Mouse (Mus musculus) hindbrain, embryonic 11.5 days (tissue): ENCODE measurements around the gene Gm9817. TPM values are rescaled to one million over a fixed set of nuclear protein-coding genes. Genes with fewer than 3 reads are reported as not detected.

ENCODE experiments used
- ATAC-seq: fragments of 200-750 bp; cut with Nextera tagmentation; 2 replicates; pipeline ENCODE4 v1.8.0; 2017; ENCODE audit warnings: mild to moderate bottlenecking, moderate TSS enrichment, moderate library complexity; ENCODE audit not compliant: low FRiP score
- DNase-seq: peaks from one replicate; pipeline ENCODE4 v3.0.0-alpha.2; 2015; ENCODE audit warnings: low spot score
- H3K27ac ChIP-seq: fragments of 300-500 bp; sonication (generic); 2 replicates; pipeline ENCODE4 v1.5.1; 2014; ENCODE audit warnings: mild to moderate bottlenecking, low read depth, low read length
- H3K27me3 ChIP-seq: fragments of 300-500 bp; sonication (generic); 2 replicates; pipeline ENCODE4 v1.6.1; 2014; ENCODE audit warnings: mild to moderate bottlenecking, low read length, moderate library complexity, mixed read lengths; ENCODE audit not compliant: control insufficient read depth, insufficient read depth
- H3K36me3 ChIP-seq: fragments of 300-500 bp; sonication (generic); 2 replicates; pipeline ENCODE4 v1.6.1; 2014; ENCODE audit warnings: mild to moderate bottlenecking, low read length, moderate library complexity, mixed read lengths; ENCODE audit not compliant: control insufficient read depth, insufficient read depth
- H3K4me1 ChIP-seq: fragments of 300-500 bp; sonication (generic); replicated peaks from 2 replicates; pipeline ENCODE4 v1.6.1; 2014; ENCODE audit warnings: low read length, mixed read lengths; ENCODE audit not compliant: control insufficient read depth, insufficient read depth
- H3K4me2 ChIP-seq: fragments of 300-500 bp; sonication (generic); replicated peaks from 2 replicates; pipeline ENCODE4 v1.6.1; 2014; ENCODE audit warnings: mild to moderate bottlenecking, low read depth, low read length
- H3K4me3 ChIP-seq: fragments of 300-500 bp; sonication (generic); 2 replicates; pipeline ENCODE4 v1.5.1; 2014; ENCODE audit warnings: low read depth, low read length
- H3K9ac ChIP-seq: fragments of 300-500 bp; sonication (generic); 2 replicates; pipeline ENCODE4 v1.6.1; 2014; ENCODE audit warnings: low read depth, low read length
- H3K9me3 ChIP-seq: fragments of 300-500 bp; sonication (generic); 2 replicates; pipeline ENCODE4 v1.6.1; 2016; ENCODE audit warnings: low read length; ENCODE audit not compliant: control insufficient read depth
- WGBS: fragments of 180-500 bp; shearing (Covaris S2); extraction: QIAGEN DNeasy Blood & Tissue Kit; methylation state at CpG from one replicate; pipeline ENCODE4 v1.1.7; 2014; 5-methylcytosine and 5-hydroxymethylcytosine counted together
- polyA plus RNA-seq: library from polyadenylated mRNA; unstranded; fragments of >200 nt; fragmentation: Nextera tagmentation; extraction: Ambion mirVana; gene quantifications from 2 replicates; pipeline ENCODE4 v1.2.1, GENCODE M21; 2014

Gm9817 gene
- polyA plus RNA-seq, 1 experiment from 2014 or later = not detected

DNA sequence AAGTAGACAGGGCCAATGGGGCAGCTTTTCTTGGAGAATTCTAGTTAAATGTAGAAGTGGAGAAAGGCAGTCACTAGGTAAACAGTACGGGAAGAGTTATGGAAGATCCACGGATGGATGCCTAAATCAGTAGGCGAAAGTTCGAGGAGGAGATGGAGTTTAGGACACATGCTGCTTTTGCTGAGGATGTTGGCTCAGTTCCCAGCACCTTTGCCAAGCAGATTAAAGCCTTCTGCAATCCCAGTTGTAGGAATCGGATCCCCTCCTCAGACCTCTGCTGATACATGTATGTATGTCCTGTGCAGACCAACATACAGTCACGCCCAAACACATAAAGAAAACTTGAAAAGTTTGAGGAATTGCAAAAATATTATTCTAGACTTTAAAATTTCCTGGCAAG, 8.1 kb upstream of the Gm9817 start:
- Histone ChIP-seq H3K9me3 (no peaks in the 10 kb centered on the region), H3K4me1 (no peaks in the 10 kb centered on the region), H3K27me3 (no peaks in the 10 kb centered on the region), H3K9ac (no peak overlapping the region), H3K4me3 (no peak overlapping the region), H3K36me3 (no peaks in the 10 kb centered on the region), H3K4me2 (no peak overlapping the region), H3K27ac (no peak overlapping the region)
- 92% methylated on average over 6 of the region's 6 CpGs for WGBS
- DNase-seq = no peak
- no peak for ATAC-seq

DNA sequence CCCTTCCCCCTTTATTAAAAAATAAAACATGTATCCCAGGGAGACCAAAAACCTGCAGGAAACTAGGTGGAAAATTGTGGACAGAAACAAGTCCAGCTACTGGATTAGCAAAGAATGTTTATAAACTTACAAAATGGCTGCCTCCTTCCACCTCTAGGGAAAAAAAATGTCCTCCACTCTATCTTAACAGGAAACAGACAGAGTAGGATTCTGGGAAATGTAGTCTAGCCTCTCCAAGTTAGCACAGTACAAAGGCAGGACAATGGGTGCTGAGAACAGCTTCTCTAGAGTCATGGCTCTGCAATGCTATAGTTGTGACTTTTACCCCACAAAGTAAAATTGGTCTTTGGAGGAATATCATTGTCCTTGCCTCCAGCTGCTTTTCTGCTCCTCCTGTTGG, 3.5 kb upstream of the Gm9817 start:
- DNase-seq (no peak), ATAC-seq (no peak)
- H3K4me3 ChIP-seq = no peak overlapping the region
- H3K4me1 ChIP-seq = no peaks in the 10 kb centered on the region
- H3K9ac ChIP-seq = no peak overlapping the region
- H3K27ac ChIP-seq = no peak overlapping the region
- no peaks in the 10 kb centered on the region for H3K9me3 ChIP-seq
- no peak overlapping the region for H3K4me2 ChIP-seq
- H3K36me3 ChIP-seq = no peaks in the 10 kb centered on the region
- H3K27me3 ChIP-seq = no peaks in the 10 kb centered on the region

DNA sequence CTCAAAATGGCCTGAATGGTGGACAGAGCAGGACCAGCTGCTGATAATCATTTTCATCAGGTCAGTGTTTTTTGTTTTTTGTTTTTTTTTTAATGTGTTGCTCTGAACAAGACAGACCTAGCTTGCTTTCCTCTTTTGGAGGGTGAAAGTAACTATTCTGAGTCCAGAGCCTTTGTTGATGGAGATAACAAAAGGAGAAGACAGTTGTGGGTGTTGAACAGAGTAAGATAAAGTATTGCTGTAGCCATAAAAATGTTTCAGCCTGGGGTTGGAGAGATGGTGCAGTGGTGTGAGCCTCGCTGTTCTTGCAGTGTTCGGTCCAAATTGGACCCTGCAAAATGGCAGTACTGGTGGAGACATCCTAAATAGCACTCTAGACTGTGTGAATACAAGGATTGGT, 2.8 kb upstream of the Gm9817 start:
- 91% methylated on average over 2 of the region's 2 CpGs for WGBS
- H3K4me1 ChIP-seq = no peaks in the 10 kb centered on the region
- no peaks in the 10 kb centered on the region for H3K9me3 ChIP-seq
- H3K36me3 ChIP-seq = no peaks in the 10 kb centered on the region
- H3K9ac ChIP-seq = no peak overlapping the region
- H3K4me2 ChIP-seq = no peak overlapping the region
- no peak overlapping the region for H3K4me3 ChIP-seq
- H3K27me3 ChIP-seq = no peaks in the 10 kb centered on the region
- ATAC-seq = no peak
- H3K27ac ChIP-seq = no peak overlapping the region
- no peak for DNase-seq

DNA sequence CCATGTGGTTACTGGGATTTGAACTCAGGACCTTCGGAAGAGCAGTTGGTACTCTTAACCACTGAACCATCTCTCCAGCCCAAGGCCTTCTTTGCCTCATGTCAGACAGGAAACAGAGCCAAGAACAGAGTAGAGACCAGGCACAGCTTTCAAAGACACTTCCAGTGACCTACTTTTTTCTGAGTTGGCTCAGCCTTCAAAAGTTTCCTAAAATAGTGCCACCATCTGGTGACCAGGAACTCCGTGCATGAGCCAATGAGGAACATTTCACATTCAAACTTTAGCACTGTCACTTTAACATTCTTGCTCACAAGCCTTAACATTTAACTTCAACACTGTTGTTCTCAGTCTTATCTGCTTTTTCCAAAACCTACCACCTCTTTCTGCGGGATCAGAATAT, 2.3 kb downstream of the Gm9817 start:
- Histone ChIP-seq H3K36me3 (no peaks in the 10 kb centered on the region), H3K27ac (no peak overlapping the region), H3K4me3 (no peak overlapping the region), H3K9ac (no peak overlapping the region), H3K27me3 (no peaks in the 10 kb centered on the region), H3K4me2 (no peak overlapping the region), H3K4me1 (no peaks in the 10 kb centered on the region), H3K9me3 (no peaks in the 10 kb centered on the region)
- ATAC-seq = no peak
- 93% methylated on average over 3 of the region's 3 CpGs for WGBS
- no peak for DNase-seq

DNA sequence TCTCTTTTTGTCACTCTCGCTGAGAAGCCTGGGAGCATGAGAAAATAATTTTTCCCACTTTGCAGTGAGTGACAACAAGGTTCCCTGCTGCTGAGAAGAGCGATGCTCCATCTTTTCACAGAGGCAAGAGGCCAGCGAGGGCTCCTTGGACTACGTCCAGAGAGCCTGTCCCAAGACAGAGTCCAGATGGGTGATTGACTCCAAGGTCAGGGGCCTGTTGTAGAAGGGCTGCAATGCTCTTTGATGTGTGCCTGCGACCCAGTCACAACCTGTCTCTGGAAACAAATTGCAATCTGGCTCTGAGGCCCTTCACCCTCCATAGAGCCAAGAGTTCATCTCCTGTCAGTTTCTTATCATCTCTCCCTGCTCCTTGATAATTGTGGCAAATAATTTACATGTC, 5.2 kb downstream of the Gm9817 start:
- Histone ChIP-seq H3K27ac (no peak overlapping the region), H3K9ac (no peak overlapping the region), H3K4me3 (no peak overlapping the region), H3K36me3 (no peaks in the 10 kb centered on the region), H3K4me2 (no peak overlapping the region), H3K9me3 (no peaks in the 10 kb centered on the region), H3K4me1 (no peaks in the 10 kb centered on the region), H3K27me3 (no peaks in the 10 kb centered on the region)
- ATAC-seq = no peak
- peak; percentile 22 for DNase-seq
- 18% methylated on average over 5 of the region's 5 CpGs for WGBS

DNA sequence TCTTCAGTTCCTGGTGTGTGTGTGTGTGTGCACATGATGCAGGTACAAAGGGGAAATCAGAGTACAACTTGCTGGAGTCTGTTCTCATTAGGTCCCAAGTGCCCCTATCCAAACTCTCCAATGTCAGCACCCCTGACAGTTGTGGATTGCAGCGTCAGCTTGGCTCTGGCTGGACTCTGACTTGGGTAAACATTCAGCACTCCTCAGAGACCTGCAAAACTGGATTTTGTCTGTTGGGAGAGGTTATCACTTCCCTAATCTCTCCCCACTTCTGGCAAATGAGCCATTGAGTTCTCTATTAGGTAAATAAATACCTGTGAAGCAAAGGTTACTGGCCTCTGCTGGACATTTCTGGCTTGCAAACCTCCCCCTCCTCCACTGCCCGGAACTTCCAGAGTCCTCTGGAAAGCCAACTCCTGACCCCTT, 10.3 kb downstream of the Gm9817 start:
- DNase-seq (no peak), ATAC-seq (no peak)
- Histone ChIP-seq H3K9ac (no peak overlapping the region), H3K4me3 (no peak overlapping the region), H3K36me3 (no peaks in the 10 kb centered on the region), H3K27me3 (no peaks in the 10 kb centered on the region), H3K4me2 (no peak overlapping the region), H3K4me1 (no peaks in the 10 kb centered on the region), H3K9me3 (no peaks in the 10 kb centered on the region), H3K27ac (no peak overlapping the region)
- WGBS = 42% methylated on average over 2 of the region's 2 CpGs

DNA sequence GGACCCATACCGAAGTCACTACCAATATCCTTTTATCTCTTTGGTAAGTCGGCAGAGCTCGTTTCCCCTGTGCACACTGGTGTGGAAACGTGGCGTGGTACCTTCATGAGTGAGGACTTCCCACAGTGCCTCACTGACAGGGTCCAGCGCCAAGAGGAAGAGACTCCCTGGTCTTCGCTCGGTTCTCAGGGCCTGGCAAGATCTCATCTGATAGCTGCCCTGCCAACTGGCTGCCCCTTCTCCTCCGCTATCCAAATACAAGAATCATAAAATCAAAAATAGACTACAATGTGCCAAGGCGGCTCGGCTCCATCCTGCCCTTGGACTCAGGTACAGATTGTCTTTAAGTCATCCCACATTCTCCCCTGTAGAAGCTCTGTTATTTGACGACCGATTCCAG, 11.4 kb downstream of the Gm9817 start:
- Histone ChIP-seq H3K27me3 (no peaks in the 10 kb centered on the region), H3K36me3 (no peaks in the 10 kb centered on the region), H3K4me2 (no peak overlapping the region), H3K9me3 (no peaks in the 10 kb centered on the region), H3K9ac (no peak overlapping the region), H3K4me1 (no peaks in the 10 kb centered on the region), H3K4me3 (no peak overlapping the region), H3K27ac (no peak overlapping the region)
- ATAC-seq (no peak), DNase-seq (no peak)
- WGBS = 85% methylated on average over 13 of the region's 13 CpGs

DNA sequence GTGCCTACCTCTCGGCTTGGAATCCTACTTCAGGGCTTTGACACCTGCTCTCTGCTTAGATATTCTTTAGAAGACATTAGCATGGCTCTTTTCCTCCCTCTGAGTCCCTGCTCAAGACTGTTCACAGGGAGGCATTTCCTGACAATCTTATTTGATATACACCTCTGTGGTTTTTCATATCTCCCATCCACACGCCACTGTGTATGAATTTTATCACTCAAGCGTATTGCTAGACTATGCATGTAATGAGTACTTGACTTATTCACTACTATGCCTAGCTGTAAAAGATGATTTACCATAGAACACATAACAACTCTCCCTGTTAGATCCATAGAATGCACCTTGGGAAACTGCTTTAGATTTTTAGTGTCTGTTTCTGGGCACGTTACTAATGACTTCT, 14.3 kb downstream of the Gm9817 start:
- Histone ChIP-seq H3K27ac (no peak overlapping the region), H3K4me2 (no peak overlapping the region), H3K9ac (no peak overlapping the region), H3K4me1 (no peaks in the 10 kb centered on the region), H3K36me3 (no peaks in the 10 kb centered on the region), H3K4me3 (no peak overlapping the region), H3K27me3 (no peaks in the 10 kb centered on the region), H3K9me3 (no peaks in the 10 kb centered on the region)
- ATAC-seq (no peak), DNase-seq (no peak)
- 95% methylated on average over 4 of the region's 4 CpGs for WGBS

DNA sequence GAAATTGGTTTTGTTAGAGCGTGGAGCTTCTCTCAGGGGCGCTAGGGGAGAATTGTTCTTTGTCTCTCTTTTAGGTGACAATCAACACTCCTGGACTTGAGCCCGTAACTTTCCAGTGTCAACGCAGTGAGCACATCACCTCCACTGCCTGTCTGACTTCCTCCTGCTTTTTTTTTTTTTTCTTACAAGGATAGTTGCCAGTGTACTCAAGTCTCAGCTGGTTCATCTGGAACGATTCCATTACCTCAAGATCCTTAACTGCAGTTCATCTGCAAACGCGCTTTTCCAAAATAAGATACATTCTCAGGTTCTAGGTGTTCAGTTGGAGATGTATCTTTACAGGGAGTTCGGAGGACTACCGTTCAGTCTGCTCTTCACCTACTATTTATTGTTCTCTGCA, 16.5 kb downstream of the Gm9817 start:
- no peaks in the 10 kb centered on the region for H3K27me3 ChIP-seq
- H3K9ac ChIP-seq = no peak overlapping the region
- no peaks in the 10 kb centered on the region for H3K9me3 ChIP-seq
- ATAC-seq = no peak
- no peak overlapping the region for H3K27ac ChIP-seq
- no peak for DNase-seq
- no peaks in the 10 kb centered on the region for H3K4me1 ChIP-seq
- no peak overlapping the region for H3K4me2 ChIP-seq
- no peak overlapping the region for H3K4me3 ChIP-seq
- 92% methylated on average over 9 of the region's 9 CpGs for WGBS
- H3K36me3 ChIP-seq = no peaks in the 10 kb centered on the region
